Mouse (Mus musculus): ENCODE data around the gene Hspa4. TPM values are rescaled to one million over a fixed set of nuclear protein-coding genes. Genes with fewer than 3 reads are reported as not detected.

The Hspa4 gene
- 337 TPM for polyA plus RNA-seq (2014; fragmentation: Illumina TruSeq; extraction: RNeasy Lipid Tissue Mini Kit (QIAGEN cat#74804); ENCODE audit: low read depth, low replicate concordance)

GRCm38 (mm10) chr11:53300330-53301166 is at the start of gene Hspa4:
Gene Hspa4 (minus strand): TSS chr11:53300457.

DNA sequence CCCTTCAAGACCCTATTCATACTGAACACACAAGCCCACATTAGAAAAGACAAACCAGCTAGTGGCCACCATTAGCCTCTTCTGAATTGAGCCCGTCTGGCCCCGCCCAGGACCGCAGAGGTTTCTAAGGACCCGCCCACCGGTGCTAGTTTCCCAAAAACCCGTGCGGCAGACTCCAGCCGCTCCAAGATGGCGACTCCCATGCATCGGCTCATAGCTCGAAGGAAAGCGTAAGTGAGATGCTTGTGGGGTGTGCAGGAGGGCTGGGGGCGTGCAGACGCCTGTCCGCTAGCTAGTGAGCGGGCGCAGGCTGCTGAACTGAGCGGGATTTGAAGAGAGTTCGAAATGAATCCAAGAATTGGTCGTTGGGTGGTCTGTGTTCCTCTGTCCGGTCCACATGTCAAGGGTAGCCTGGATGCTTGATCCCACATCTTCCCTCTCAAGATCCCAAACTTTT is 24.3 kb upstream of the Hspa4 start, which contains the start of gene Zcchc10:
Zcchc10 (plus strand) TSS at position 168 of the 457 bp plus-strand sequence.

Other genes with a start within 250 kb of the Hspa4 start
- 29.3 TPM for gene Zcchc10, start 24.2 kb upstream of the Hspa4 start, polyA plus RNA-seq (2014; fragmentation: Illumina TruSeq; extraction: RNeasy Lipid Tissue Mini Kit (QIAGEN cat#74804); ENCODE audit: low read depth, low replicate concordance)
- 191 TPM for gene Aff4, start 50.4 kb upstream of the Hspa4 start, polyA plus RNA-seq (2014; fragmentation: Illumina TruSeq; extraction: RNeasy Lipid Tissue Mini Kit (QIAGEN cat#74804); ENCODE audit: low read depth, low replicate concordance)
- gene Leap2, start 122.7 kb upstream of the Hspa4 start, polyA plus RNA-seq (2014; fragmentation: Illumina TruSeq; extraction: RNeasy Lipid Tissue Mini Kit (QIAGEN cat#74804); ENCODE audit: low read depth, low replicate concordance): not detected
- 60.7 TPM for gene Uqcrq, start 130.4 kb upstream of the Hspa4 start, polyA plus RNA-seq (2014; fragmentation: Illumina TruSeq; extraction: RNeasy Lipid Tissue Mini Kit (QIAGEN cat#74804); ENCODE audit: low read depth, low replicate concordance)
- not detected for gene Gdf9, start 130.6 kb upstream of the Hspa4 start, polyA plus RNA-seq (2014; fragmentation: Illumina TruSeq; extraction: RNeasy Lipid Tissue Mini Kit (QIAGEN cat#74804); ENCODE audit: low read depth, low replicate concordance)
- gene Gm10447, start 156.7 kb upstream of the Hspa4 start, polyA plus RNA-seq (2014; fragmentation: Illumina TruSeq; extraction: RNeasy Lipid Tissue Mini Kit (QIAGEN cat#74804); ENCODE audit: low read depth, low replicate concordance): not detected
- gene Shroom1, start 156.7 kb upstream of the Hspa4 start, polyA plus RNA-seq (2014; fragmentation: Illumina TruSeq; extraction: RNeasy Lipid Tissue Mini Kit (QIAGEN cat#74804); ENCODE audit: low read depth, low replicate concordance): not detected
- not detected for gene Gm9837, start 170.0 kb upstream of the Hspa4 start, polyA plus RNA-seq (2014; fragmentation: Illumina TruSeq; extraction: RNeasy Lipid Tissue Mini Kit (QIAGEN cat#74804); ENCODE audit: low read depth, low replicate concordance)
- not detected for gene Gm9945, start 179.7 kb upstream of the Hspa4 start, polyA plus RNA-seq (2014; fragmentation: Illumina TruSeq; extraction: RNeasy Lipid Tissue Mini Kit (QIAGEN cat#74804); ENCODE audit: low read depth, low replicate concordance)
- gene Sowaha, start 179.8 kb upstream of the Hspa4 start, polyA plus RNA-seq (2014; fragmentation: Illumina TruSeq; extraction: RNeasy Lipid Tissue Mini Kit (QIAGEN cat#74804); ENCODE audit: low read depth, low replicate concordance): 2.9 TPM
- gene Sept8, start 218.8 kb upstream of the Hspa4 start, polyA plus RNA-seq (2014; fragmentation: Illumina TruSeq; extraction: RNeasy Lipid Tissue Mini Kit (QIAGEN cat#74804); ENCODE audit: low read depth, low replicate concordance): 7.8 TPM